Mouse (Mus musculus) megakaryocyte, embryonic 14.5 days (primary cell): ENCODE measurements around the gene Pbx4.

Source experiments
- FLI1 ChIP-seq: IDR thresholded peaks from 2 replicates; pipeline ENCODE4 v1.6.1; 2012; ENCODE audit warnings: low read length, inconsistent platforms, mixed read lengths
- GATA1 ChIP-seq: IDR thresholded peaks from 3 replicates; pipeline ENCODE4 v1.6.1; 2012; ENCODE audit warnings: mixed read lengths, low read length, inconsistent platforms, borderline replicate concordance

- TF ChIP-seq GATA1 (no peak), FLI1 (no peak)
Observed at GRCm38 (mm10) chr8:69822386-69823191, 9.7 kb upstream of the Pbx4 start, which contains the start of gene Lpar2.
